Mouse (Mus musculus): ENCODE measurements at regions not wholly inside any gene's neighbourhood (a gene's known extent, or its start where the extent isn't known, plus 50 kb on each side); places are given as distances from the start of the nearest gene placed in this dataset.

DNA sequence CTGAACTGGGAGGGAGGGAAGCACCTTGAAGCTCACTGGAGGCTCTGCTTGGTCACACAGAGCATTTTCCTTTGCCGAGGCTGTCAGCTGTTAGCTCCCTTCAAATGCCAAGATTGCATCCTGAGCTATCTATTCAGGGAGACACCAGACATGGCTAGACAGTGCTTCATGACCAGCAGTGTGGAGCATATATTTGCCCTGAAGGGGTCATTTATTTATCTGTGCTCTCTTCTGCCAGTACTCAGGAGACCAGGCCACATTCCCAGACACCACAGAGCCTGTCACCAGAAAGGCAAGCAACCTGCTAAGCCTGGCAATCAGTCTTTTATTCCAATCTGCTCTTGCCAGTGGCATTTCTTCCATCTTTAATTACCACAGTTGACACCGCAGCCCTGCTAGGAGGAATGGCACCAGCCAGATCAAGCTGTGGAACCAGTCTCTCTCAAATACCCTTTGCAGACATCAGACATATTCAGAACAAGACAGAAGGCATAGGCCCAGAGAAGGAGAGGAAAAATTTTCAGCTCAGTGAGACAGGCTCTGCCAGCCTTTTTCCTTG is 186.6 kb downstream of the AI593442 start:
- DNase-seq (ENCODE audit: low spot score) (no peak), ATAC-seq (ENCODE audit: low read depth) (no peak)
- Histone ChIP-seq H3K4me3 (ENCODE audit: low read depth, low read length) (no peak overlapping the region), H3K9me3 (ENCODE audit: control insufficient read depth, low read length) (no peaks in the 10 kb centered on the region), H3K27me3 (replicated peaks; ENCODE audit: control insufficient read depth, insufficient read depth, low read length) (no peaks in the 10 kb centered on the region), H3K27ac (replicated peaks; ENCODE audit: low read depth, low read length) (no peak overlapping the region), H3K36me3 (ENCODE audit: control insufficient read depth, insufficient read depth, low read length) (no peaks in the 10 kb centered on the region), H3K9ac (ENCODE audit: low read depth, low read length) (no peak overlapping the region), H3K4me2 (ENCODE audit: low read depth, low read length) (no peak overlapping the region), H3K4me1 (ENCODE audit: control insufficient read depth, insufficient read depth, low read length) (0 out of 2 replicates have a peak, but pooled peaks cover 4% of the 10 kb centered on the region)
- WGBS: 34% methylated on average over 2 of the region's 2 CpGs

DNA sequence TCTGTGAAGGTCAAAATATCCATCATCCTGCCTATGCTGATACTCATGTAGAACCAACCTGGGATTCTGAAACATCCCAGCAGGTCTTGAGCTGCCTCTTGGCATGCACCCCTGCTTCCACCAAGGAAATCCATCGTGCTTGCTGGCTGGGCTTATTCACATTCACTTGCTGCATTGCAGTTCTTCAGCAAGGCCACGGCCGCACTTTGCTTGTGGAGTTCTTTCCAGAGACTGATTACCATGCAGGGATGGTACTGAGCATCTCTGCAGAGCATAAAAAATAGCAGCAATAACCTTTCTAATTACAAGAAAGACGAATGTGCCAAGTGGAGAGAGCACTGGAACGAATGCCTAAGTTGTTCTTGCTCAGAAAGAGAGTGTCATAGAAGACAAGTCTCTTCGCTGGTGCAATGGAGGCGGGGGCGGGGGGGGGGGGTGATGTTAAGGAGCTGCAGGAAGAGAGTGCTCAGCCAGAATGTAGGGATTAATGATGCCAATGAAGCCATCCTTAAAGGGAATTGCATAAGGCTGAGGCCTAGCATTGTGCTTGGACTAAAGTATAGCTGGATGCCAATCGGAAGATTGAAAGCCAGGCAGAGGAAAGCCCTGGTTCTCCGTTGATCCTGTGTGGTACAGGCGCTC is 205.9 kb downstream of the AI593442 start:
- H3K9ac ChIP-seq (ENCODE audit: low read depth, low read length): no peak overlapping the region
- H3K4me1 ChIP-seq (ENCODE audit: control insufficient read depth, insufficient read depth, low read length): no peaks in the 10 kb centered on the region
- no peak overlapping the region for H3K4me2 ChIP-seq (ENCODE audit: low read depth, low read length)
- no peak overlapping the region for H3K4me3 ChIP-seq (ENCODE audit: low read depth, low read length)
- WGBS: 86% methylated on average over 11 of the region's 11 CpGs
- no peak for DNase-seq (ENCODE audit: low spot score)
- H3K36me3 ChIP-seq (ENCODE audit: control insufficient read depth, insufficient read depth, low read length): no peaks in the 10 kb centered on the region
- no peaks in the 10 kb centered on the region for H3K9me3 ChIP-seq (ENCODE audit: control insufficient read depth, low read length)
- no peak for ATAC-seq (ENCODE audit: low read depth)
- no peak overlapping the region for H3K27ac ChIP-seq (replicated peaks; ENCODE audit: low read depth, low read length)
- no peaks in the 10 kb centered on the region for H3K27me3 ChIP-seq (replicated peaks; ENCODE audit: control insufficient read depth, insufficient read depth, low read length)

DNA sequence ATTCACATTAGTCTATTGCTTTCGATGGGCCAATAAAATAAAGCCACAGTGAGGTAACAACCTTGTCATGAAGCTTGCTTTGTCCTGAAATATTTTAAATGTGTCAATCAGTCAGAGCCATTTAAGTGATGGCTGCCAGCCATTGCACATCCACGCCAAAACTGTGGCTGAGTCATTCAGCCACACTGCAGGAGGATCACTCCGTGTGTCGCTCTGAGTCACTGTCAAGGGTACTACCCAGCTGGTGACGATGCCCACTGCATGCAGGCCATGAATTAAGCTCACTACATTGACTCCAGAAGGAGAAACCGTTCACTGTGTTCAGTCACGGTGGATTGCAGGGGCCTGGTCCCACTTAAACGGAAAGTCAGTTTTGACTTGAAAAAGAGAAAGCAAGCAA is 206.7 kb downstream of the AI593442 start:
- Histone ChIP-seq H3K36me3 (ENCODE audit: control insufficient read depth, insufficient read depth, low read length) (no peaks in the 10 kb centered on the region), H3K4me2 (ENCODE audit: low read depth, low read length) (no peak overlapping the region), H3K9me3 (ENCODE audit: control insufficient read depth, low read length) (no peaks in the 10 kb centered on the region), H3K27ac (replicated peaks; ENCODE audit: low read depth, low read length) (no peak overlapping the region), H3K4me3 (ENCODE audit: low read depth, low read length) (no peak overlapping the region), H3K9ac (ENCODE audit: low read depth, low read length) (no peak overlapping the region), H3K4me1 (ENCODE audit: control insufficient read depth, insufficient read depth, low read length) (no peaks in the 10 kb centered on the region), H3K27me3 (replicated peaks; ENCODE audit: control insufficient read depth, insufficient read depth, low read length) (no peaks in the 10 kb centered on the region)
- ATAC-seq (ENCODE audit: low read depth): no peak
- WGBS: 68% methylated on average over 8 of the region's 8 CpGs
- DNase-seq (ENCODE audit: low spot score): no peak

- Histone ChIP-seq H3K36me3 (ENCODE audit: control insufficient read depth, insufficient read depth, low read length) (no peaks in the 10 kb centered on the region), H3K9ac (ENCODE audit: low read depth, low read length) (no peak overlapping the region), H3K27ac (replicated peaks; ENCODE audit: low read depth, low read length) (no peak overlapping the region), H3K4me2 (ENCODE audit: low read depth, low read length) (no peak overlapping the region), H3K4me1 (ENCODE audit: control insufficient read depth, insufficient read depth, low read length) (no peaks in the 10 kb centered on the region), H3K4me3 (ENCODE audit: low read depth, low read length) (no peak overlapping the region), H3K27me3 (replicated peaks; ENCODE audit: control insufficient read depth, insufficient read depth, low read length) (no peaks in the 10 kb centered on the region), H3K9me3 (ENCODE audit: control insufficient read depth, low read length) (no peaks in the 10 kb centered on the region)
- DNase-seq (ENCODE audit: low spot score) (no peak), ATAC-seq (ENCODE audit: low read depth) (no peak)
- 61% methylated on average over 2 of the region's 2 CpGs for WGBS
Measured at GRCm38 (mm10) chr9:52458518-52458917, 221.1 kb downstream of the AI593442 start.

DNA sequence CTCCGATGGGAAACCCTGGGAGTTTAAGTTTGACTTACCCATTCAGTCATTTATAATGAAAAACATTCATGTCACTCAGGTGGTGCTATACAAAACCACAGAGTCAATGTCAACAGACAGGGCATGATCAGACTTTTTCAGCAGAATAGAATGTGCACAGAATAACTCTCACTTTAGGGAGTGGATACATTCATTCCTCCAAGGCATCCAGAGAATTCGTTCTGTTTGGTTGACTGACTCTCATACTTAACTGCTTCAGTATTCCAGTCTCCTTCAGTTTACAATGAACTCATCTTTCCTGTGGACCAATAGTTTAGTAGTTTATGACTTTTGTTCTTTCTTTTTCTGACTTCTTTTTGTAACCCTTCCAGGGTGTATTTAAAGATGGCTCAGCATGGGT is 225.1 kb downstream of the AI593442 start:
- no peaks in the 10 kb centered on the region for H3K36me3 ChIP-seq (ENCODE audit: control insufficient read depth, insufficient read depth, low read length)
- WGBS: 58% methylated on average over 2 of the region's 2 CpGs

DNA sequence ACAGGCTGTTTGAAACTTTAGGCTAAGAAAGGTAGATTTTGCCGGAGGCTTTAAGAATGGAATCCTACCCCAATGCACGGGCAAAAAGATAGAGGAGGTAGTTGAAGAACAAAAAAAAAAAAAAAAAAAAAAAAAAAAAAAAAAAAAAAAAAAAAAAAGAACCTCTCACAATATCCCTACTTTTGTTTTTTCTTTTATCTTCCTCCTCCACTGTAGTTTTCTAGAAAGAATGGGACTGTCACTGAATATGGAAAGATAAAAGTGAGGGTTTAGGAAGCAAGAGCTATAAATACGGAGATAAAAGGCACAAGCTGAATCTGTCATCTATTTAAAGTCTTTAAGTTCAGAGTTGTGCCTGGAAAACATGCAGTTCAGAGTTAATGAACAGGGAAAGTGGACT is 227.8 kb downstream of the AI593442 start:
- Histone ChIP-seq H3K27ac (replicated peaks; ENCODE audit: low read depth, low read length) (no peak overlapping the region), H3K9me3 (ENCODE audit: control insufficient read depth, low read length) (no peaks in the 10 kb centered on the region), H3K27me3 (replicated peaks; ENCODE audit: control insufficient read depth, insufficient read depth, low read length) (no peaks in the 10 kb centered on the region), H3K4me2 (ENCODE audit: low read depth, low read length) (no peak overlapping the region), H3K4me3 (ENCODE audit: low read depth, low read length) (no peak overlapping the region), H3K4me1 (ENCODE audit: control insufficient read depth, insufficient read depth, low read length) (no peaks in the 10 kb centered on the region), H3K36me3 (ENCODE audit: control insufficient read depth, insufficient read depth, low read length) (no peaks in the 10 kb centered on the region), H3K9ac (ENCODE audit: low read depth, low read length) (no peak overlapping the region)
- no peak for DNase-seq (ENCODE audit: low spot score)
- 80% methylated on average over 3 of the region's 3 CpGs for WGBS
- no peak for ATAC-seq (ENCODE audit: low read depth)

More for the DNA sequence above, 225.1 kb downstream of the AI593442 start:
- H3K4me3 ChIP-seq (ENCODE audit: low read depth, low read length): no peak overlapping the region
- DNase-seq (ENCODE audit: low spot score) (no peak), ATAC-seq (ENCODE audit: low read depth) (no peak)
- no peaks in the 10 kb centered on the region for H3K4me1 ChIP-seq (ENCODE audit: control insufficient read depth, insufficient read depth, low read length)
- no peak overlapping the region for H3K4me2 ChIP-seq (ENCODE audit: low read depth, low read length)
- H3K9ac ChIP-seq (ENCODE audit: low read depth, low read length): no peak overlapping the region
- no peaks in the 10 kb centered on the region for H3K27me3 ChIP-seq (replicated peaks; ENCODE audit: control insufficient read depth, insufficient read depth, low read length)
- H3K9me3 ChIP-seq (ENCODE audit: control insufficient read depth, low read length): no peaks in the 10 kb centered on the region
- H3K27ac ChIP-seq (replicated peaks; ENCODE audit: low read depth, low read length): no peak overlapping the region

DNA sequence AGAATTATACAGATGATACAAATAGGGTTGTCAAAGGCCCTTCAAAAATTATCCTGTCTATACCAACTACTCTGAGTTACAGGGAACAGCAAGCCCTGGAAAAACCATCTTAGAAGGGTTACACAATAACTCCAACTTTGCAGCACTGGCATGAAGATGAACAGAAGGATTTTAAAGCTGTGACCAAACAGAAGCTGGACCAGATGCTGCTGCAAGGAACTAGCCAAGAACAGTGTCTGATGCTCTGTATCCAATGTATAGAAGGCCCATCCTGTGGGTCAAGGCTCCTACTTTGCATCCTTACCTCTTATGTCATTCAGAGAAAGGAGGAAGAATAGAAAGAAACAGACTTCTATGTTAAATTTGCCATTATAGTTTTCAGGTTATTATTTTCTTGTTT is 231.3 kb downstream of the AI593442 start:
- Histone ChIP-seq H3K4me2 (ENCODE audit: low read depth, low read length) (no peak overlapping the region), H3K9me3 (ENCODE audit: control insufficient read depth, low read length) (no peaks in the 10 kb centered on the region), H3K36me3 (ENCODE audit: control insufficient read depth, insufficient read depth, low read length) (no peaks in the 10 kb centered on the region), H3K4me3 (ENCODE audit: low read depth, low read length) (no peak overlapping the region), H3K27me3 (replicated peaks; ENCODE audit: control insufficient read depth, insufficient read depth, low read length) (no peaks in the 10 kb centered on the region), H3K27ac (replicated peaks; ENCODE audit: low read depth, low read length) (no peak overlapping the region), H3K4me1 (ENCODE audit: control insufficient read depth, insufficient read depth, low read length) (no peaks in the 10 kb centered on the region), H3K9ac (ENCODE audit: low read depth, low read length) (no peak overlapping the region)
- DNase-seq (ENCODE audit: low spot score) (no peak), ATAC-seq (ENCODE audit: low read depth) (no peak)

DNA sequence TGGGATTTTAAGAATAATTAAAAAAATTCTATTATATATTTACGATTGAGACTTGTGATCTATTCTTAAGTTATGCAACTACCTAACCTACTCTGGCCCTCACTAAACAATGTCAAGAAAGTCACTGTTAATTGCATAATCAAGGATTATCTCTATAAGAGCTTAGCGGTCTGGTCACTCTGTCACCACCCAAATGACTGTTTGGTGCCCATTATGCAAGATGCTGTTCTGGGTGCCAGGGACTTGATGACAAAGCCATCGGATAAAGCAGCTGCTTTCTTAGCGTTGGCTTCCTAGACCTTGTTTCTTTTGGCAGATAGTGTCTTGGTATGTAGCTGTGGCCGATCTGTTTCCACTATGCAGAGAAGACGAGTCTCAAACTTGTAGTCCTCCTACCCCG is 236.4 kb downstream of the AI593442 start:
- ATAC-seq (ENCODE audit: low read depth) (no peak), DNase-seq (ENCODE audit: low spot score) (no peak)
- Histone ChIP-seq H3K36me3 (ENCODE audit: control insufficient read depth, insufficient read depth, low read length) (no peaks in the 10 kb centered on the region), H3K4me2 (ENCODE audit: low read depth, low read length) (no peak overlapping the region), H3K9ac (ENCODE audit: low read depth, low read length) (no peak overlapping the region), H3K9me3 (ENCODE audit: control insufficient read depth, low read length) (no peaks in the 10 kb centered on the region), H3K4me1 (ENCODE audit: control insufficient read depth, insufficient read depth, low read length) (no peaks in the 10 kb centered on the region), H3K4me3 (ENCODE audit: low read depth, low read length) (no peak overlapping the region), H3K27me3 (replicated peaks; ENCODE audit: control insufficient read depth, insufficient read depth, low read length) (no peaks in the 10 kb centered on the region), H3K27ac (replicated peaks; ENCODE audit: low read depth, low read length) (no peak overlapping the region)
- 89% methylated on average over 7 of the region's 7 CpGs for WGBS

GRCm38 (mm10) chr9:52434215-52434614 is 245.4 kb downstream of the AI593442 start:
- ATAC-seq (ENCODE audit: low read depth): no peak
- WGBS: 59% methylated on average over 4 of the region's 4 CpGs
- no peak for DNase-seq (ENCODE audit: low spot score)

More at GRCm38 (mm10) chr9:52434215-52434614, 245.4 kb downstream of the AI593442 start:
- Histone ChIP-seq H3K27ac (replicated peaks; ENCODE audit: low read depth, low read length) (no peak overlapping the region), H3K9me3 (ENCODE audit: control insufficient read depth, low read length) (no peaks in the 10 kb centered on the region), H3K36me3 (ENCODE audit: control insufficient read depth, insufficient read depth, low read length) (no peaks in the 10 kb centered on the region), H3K4me2 (ENCODE audit: low read depth, low read length) (no peak overlapping the region), H3K4me1 (ENCODE audit: control insufficient read depth, insufficient read depth, low read length) (no peaks in the 10 kb centered on the region), H3K9ac (ENCODE audit: low read depth, low read length) (no peak overlapping the region), H3K4me3 (ENCODE audit: low read depth, low read length) (no peak overlapping the region), H3K27me3 (replicated peaks; ENCODE audit: control insufficient read depth, insufficient read depth, low read length) (no peaks in the 10 kb centered on the region)

All from embryonic facial prominence, embryonic 14.5 days (tissue).